Mouse (Mus musculus) hindbrain, embryonic 16.5 days (tissue): Measurements from ENCODE around the gene St7. TPM values are rescaled to one million over a fixed set of nuclear protein-coding genes. Genes with fewer than 3 reads are reported as not detected.

Source experiments
- ATAC-seq: fragments of 200-750 bp; cut with Nextera tagmentation; 2 replicates; pipeline ENCODE4 v1.8.0; 2017; ENCODE audit warnings: moderate TSS enrichment, moderate library complexity
- H3K27ac ChIP-seq: fragments of 300-500 bp; sonication (generic); 2 replicates; pipeline ENCODE4 v1.5.1; 2014; ENCODE audit warnings: low read depth, mild to moderate bottlenecking, control low read depth, low read length, moderate library complexity
- H3K27me3 ChIP-seq: fragments of 300-500 bp; sonication (generic); replicated peaks from 2 replicates; pipeline ENCODE4 v1.6.1; 2014; ENCODE audit warnings: low read length; ENCODE audit not compliant: control insufficient read depth, insufficient read depth
- H3K36me3 ChIP-seq: fragments of 300-500 bp; sonication (generic); 2 replicates; pipeline ENCODE4 v1.6.1; 2014; ENCODE audit warnings: mild to moderate bottlenecking, low read length, moderate library complexity, mixed read lengths; ENCODE audit not compliant: control insufficient read depth, insufficient read depth
- H3K4me1 ChIP-seq: fragments of 300-500 bp; sonication (generic); 2 replicates; pipeline ENCODE4 v1.6.1; 2014; ENCODE audit warnings: low read depth, low read length; ENCODE audit not compliant: control insufficient read depth, insufficient read depth
- H3K4me2 ChIP-seq: fragments of 300-500 bp; sonication (generic); 2 replicates; pipeline ENCODE4 v1.6.1; 2014; ENCODE audit warnings: mild to moderate bottlenecking, low read length, control low read depth, moderate library complexity
- H3K4me3 ChIP-seq: fragments of 300-500 bp; sonication (generic); 2 replicates; pipeline ENCODE4 v1.5.1; 2014; ENCODE audit warnings: mild to moderate bottlenecking, low read length, control low read depth, moderate library complexity
- H3K9ac ChIP-seq: fragments of 300-500 bp; sonication (generic); 2 replicates; pipeline ENCODE4 v1.6.1; 2014; ENCODE audit warnings: low read depth, mild to moderate bottlenecking, control low read depth, low read length, moderate library complexity
- H3K9me3 ChIP-seq: fragments of 300-500 bp; sonication (generic); 2 replicates; pipeline ENCODE4 v1.6.1; 2014; ENCODE audit warnings: mild to moderate bottlenecking, low read length, moderate library complexity; ENCODE audit not compliant: control insufficient read depth
- WGBS: fragments of 180-500 bp; shearing (Covaris S2); extraction: QIAGEN DNeasy Blood & Tissue Kit; methylation state at CpG from one replicate; pipeline ENCODE4 v1.1.7; 2014; 5-methylcytosine and 5-hydroxymethylcytosine counted together
- polyA plus RNA-seq: library from polyadenylated mRNA; unstranded; fragments of >200 nt; fragmentation: Nextera tagmentation; extraction: Ambion mirVana; gene quantifications from 2 replicates; pipeline ENCODE4 v1.2.1, GENCODE M21; 2015

St7 gene
- 50.8 and 56.3 TPM in 2 replicates for polyA plus RNA-seq

DNA sequence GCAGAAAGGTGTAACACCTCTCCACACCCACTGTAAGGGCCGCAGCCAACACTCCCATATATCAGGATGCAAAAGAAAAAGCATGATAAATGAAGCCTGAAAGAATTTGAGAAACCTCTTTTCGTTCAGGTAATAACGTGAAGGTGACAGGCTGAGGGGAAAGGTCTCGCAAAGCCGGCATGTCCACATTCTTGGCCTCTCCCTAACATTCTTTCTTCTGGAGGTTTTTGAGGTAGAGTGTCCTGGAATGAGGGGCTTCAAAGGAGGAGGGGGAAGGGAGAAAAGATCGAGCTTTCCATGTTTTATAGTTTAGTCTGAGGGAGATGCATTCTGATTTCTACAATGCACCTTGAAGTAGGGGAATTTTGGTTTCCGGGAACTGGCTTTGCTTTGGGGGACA is at the start of gene St7:
TSS of gene St7 (plus strand) at position 287 of the 400 bp plus-strand sequence.
- Histone ChIP-seq H3K4me1 (peaks cover 4% of the 10 kb centered on the region; the same call in 1 of the 2 replicates), H3K4me2 (peak within 1 kb of the TSS; percentile 95), H3K36me3 (no peaks in the 10 kb centered on the region), H3K27ac (peak within 1 kb of the TSS; percentile 84), H3K27me3 (no peaks in the 10 kb centered on the region), H3K9me3 (no peaks in the 10 kb centered on the region), H3K4me3 (peak within 1 kb of the TSS; percentile 88), H3K9ac (peak within 1 kb of the TSS; percentile 87)
- WGBS: 83% methylated on average over 7 of the region's 7 CpGs
- ATAC-seq: no peak

DNA sequence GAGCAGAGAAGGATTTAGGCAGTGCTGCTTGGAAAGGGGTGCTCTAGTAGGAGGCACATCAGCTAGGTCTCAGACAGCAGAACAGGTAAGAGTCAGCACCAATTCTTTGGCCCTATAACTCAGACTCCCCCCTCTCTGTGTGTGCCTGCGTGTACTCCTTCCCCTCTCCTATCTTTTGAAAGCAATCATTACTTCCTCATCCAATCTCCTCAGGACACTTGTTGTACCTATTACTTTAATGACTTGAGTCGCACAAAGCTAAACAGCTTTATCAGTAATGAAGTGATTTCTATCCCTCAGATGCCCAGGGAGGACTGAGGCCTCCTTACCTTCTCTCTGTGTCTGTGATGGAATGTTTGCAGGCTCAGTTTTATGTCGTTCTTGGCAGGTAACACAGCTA is 46.6 kb upstream of the St7 start:
- H3K9ac ChIP-seq: no peak overlapping the region
- H3K27me3 ChIP-seq: no peaks in the 10 kb centered on the region
- no peak overlapping the region for H3K4me2 ChIP-seq
- H3K27ac ChIP-seq: no peak overlapping the region
- no peaks in the 10 kb centered on the region for H3K9me3 ChIP-seq
- H3K4me1 ChIP-seq: no peaks in the 10 kb centered on the region; the same call in 1 of the 2 replicates
- H3K36me3 ChIP-seq: peaks cover 7% of the 10 kb centered on the region; the same call in 1 of the 2 replicates
- no peak for ATAC-seq
- H3K4me3 ChIP-seq: no peak overlapping the region
- 71% methylated on average over 3 of the region's 3 CpGs for WGBS

DNA sequence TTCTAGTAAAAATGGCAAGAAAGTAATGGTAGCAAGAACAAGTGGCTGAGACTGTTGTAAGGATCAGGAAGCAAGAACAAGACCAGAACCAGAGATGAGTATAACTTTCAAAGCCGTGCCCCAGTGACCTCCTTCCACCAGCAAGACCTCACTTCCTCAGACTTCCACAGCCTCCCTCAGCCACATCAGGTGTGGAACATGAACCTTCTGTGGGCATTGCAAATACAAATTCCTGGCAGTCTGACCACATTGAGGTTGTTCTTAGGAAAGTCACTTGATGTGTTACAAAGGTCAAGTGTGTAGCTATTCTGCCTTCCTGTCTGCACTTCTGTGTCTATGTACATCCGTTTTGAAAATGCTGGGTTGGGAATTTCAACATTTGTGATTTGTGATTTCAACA is 40.6 kb upstream of the St7 start:
- Histone ChIP-seq H3K27ac (no peak overlapping the region), H3K27me3 (no peaks in the 10 kb centered on the region), H3K9me3 (no peaks in the 10 kb centered on the region), H3K4me3 (no peak overlapping the region), H3K4me1 (no peaks in the 10 kb centered on the region), H3K36me3 (peaks cover 16% of the 10 kb centered on the region), H3K4me2 (no peak overlapping the region), H3K9ac (no peak overlapping the region)
- no peak for ATAC-seq
- 92% methylated on average over 2 of the region's 2 CpGs for WGBS

DNA sequence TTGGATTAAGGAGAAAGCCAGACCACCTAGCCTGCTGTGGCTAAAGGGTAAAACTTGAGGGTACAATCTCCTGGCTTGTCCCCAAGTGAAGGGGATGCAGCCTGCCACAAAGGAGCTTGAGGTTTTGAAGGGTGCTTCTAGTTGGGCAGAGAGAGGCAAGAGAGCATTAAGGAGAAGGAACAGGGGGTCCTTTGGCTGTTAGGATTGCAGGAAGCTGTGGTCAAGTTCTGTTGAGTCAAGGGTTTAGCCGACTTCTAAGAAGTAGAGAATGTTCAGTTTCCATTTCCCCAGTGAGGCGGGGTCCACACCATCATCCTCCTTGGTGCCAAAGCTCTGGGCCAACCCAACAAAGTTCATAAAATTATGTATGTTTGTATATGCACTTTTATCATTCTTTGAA is 37.7 kb upstream of the St7 start:
- Histone ChIP-seq H3K36me3 (peaks cover 18% of the 10 kb centered on the region), H3K27me3 (no peaks in the 10 kb centered on the region), H3K9ac (no peak overlapping the region), H3K4me1 (no peaks in the 10 kb centered on the region), H3K4me3 (no peak overlapping the region), H3K4me2 (no peak overlapping the region), H3K27ac (no peak overlapping the region), H3K9me3 (no peaks in the 10 kb centered on the region)
- WGBS: 92% methylated on average over 2 of the region's 2 CpGs
- ATAC-seq: no peak

DNA sequence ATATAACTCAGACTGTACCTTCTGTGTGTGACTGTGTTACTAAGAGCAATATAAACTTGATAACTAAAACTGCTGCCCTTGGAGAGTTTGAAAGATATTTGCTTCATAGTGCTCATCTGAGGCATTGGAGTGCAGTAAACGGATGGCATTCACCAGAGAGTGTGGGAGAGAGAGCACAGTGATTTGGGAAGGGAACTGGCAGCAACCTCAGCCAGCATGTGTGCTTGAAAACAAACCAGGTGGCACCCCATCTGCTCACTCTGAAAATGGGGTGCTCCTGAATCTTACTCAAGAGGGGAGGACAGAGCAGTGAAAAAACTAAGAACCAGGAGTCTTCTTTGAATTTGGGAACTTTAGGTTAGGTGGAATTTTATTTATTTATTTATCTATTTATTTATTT is 35.4 kb upstream of the St7 start:
- no peak overlapping the region for H3K27ac ChIP-seq
- no peaks in the 10 kb centered on the region for H3K9me3 ChIP-seq
- peaks cover 16% of the 10 kb centered on the region for H3K36me3 ChIP-seq
- H3K27me3 ChIP-seq: no peaks in the 10 kb centered on the region
- no peak for ATAC-seq
- 82% methylated on average over 1 of the region's 1 CpGs for WGBS
- no peaks in the 10 kb centered on the region for H3K4me1 ChIP-seq
- H3K4me2 ChIP-seq: no peak overlapping the region
- H3K4me3 ChIP-seq: no peak overlapping the region
- no peak overlapping the region for H3K9ac ChIP-seq

DNA sequence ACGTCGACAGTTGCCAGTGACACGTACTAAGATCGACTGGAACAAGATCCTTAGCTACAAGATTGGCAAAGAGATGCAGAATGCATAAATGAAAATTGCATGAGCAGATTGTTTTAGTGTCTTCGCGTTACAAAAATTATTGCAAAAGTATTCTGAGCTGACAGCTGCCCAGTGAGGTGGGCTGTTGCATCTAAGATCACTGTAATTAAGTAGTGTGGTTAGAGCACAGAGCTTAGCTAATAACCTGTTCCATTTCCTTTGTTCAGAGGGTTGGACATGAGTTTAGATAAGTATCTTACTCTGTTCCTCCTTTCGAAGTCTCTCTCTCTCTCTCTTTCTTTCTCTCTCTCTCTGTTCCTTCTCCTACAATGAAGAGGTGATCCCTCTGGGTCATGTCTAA is 27.4 kb upstream of the St7 start:
- 97% methylated on average over 7 of the region's 7 CpGs for WGBS
- H3K9me3 ChIP-seq: no peaks in the 10 kb centered on the region
- no peak overlapping the region for H3K27ac ChIP-seq
- H3K9ac ChIP-seq: no peak overlapping the region
- peaks cover 27% of the 10 kb centered on the region for H3K36me3 ChIP-seq
- H3K4me3 ChIP-seq: no peak overlapping the region
- H3K4me2 ChIP-seq: no peak overlapping the region
- no peaks in the 10 kb centered on the region for H3K27me3 ChIP-seq
- no peak for ATAC-seq
- H3K4me1 ChIP-seq: no peaks in the 10 kb centered on the region

DNA sequence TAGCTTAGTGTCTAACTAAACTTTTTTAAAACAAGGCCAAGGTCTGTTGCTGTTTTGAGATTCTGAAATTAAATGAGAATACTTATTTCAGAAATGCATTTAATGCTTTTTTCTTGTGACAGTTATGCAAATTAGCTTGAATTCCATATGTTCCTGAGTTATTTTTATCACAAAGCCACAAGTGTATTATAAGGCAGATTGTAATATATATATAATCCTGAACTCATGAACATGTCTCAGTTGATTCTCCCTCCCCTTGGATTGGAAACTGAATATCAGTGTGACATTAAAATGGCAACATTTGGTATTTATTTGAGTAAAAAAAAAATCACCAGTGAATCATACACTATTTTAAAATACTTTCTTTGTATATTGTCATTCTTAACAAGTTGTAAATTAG is 26.7 kb upstream of the St7 start:
- Histone ChIP-seq H3K4me1 (no peaks in the 10 kb centered on the region), H3K36me3 (peaks cover 23% of the 10 kb centered on the region), H3K4me2 (no peak overlapping the region), H3K4me3 (no peak overlapping the region), H3K9ac (no peak overlapping the region), H3K9me3 (no peaks in the 10 kb centered on the region), H3K27me3 (no peaks in the 10 kb centered on the region), H3K27ac (no peak overlapping the region)
- ATAC-seq: no peak

DNA sequence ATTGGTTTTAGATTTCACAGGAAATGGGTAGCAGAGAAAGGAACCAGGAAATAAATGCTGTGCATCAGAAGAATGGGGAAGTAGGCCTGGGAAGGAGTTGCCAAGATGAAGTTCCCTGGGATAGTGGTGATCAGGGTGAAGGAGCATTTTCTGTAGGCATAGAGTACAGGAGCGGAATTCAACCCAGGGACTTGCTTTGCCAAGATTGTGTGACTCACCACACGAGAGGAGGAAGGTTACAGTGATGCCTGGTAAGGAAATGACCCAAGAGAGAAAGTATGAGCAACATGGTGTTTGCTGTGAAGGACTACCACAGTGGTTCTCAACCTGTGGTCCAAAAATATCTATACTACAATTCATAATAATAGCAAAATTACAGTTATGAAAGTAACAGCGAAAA is 24.9 kb upstream of the St7 start:
- Histone ChIP-seq H3K4me2 (no peak overlapping the region), H3K9me3 (no peaks in the 10 kb centered on the region), H3K36me3 (peaks cover 14% of the 10 kb centered on the region), H3K27me3 (no peaks in the 10 kb centered on the region), H3K4me3 (no peak overlapping the region), H3K4me1 (no peaks in the 10 kb centered on the region), H3K9ac (no peak overlapping the region), H3K27ac (no peak overlapping the region)
- ATAC-seq: no peak
- WGBS: 96% methylated on average over 3 of the region's 3 CpGs

DNA sequence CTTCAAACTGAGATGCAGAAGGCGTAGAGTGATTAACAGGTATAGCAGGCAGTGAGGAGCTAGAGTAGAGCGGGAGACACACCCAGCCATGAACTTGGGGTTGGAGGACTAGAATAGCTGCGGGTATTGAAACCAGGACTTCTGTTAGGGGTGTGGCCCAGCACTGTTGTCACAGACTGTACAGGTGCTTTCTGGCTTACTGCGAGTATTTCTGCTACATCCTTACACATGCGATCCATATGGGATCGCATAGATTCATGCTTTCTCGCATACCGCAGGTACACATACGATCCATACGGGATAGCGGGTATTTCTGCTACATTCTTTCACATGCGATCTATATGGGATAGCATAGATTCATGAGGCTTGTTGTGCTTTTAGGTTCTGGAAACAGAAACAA is 24.4 kb upstream of the St7 start:
- WGBS: 96% methylated on average over 12 of the region's 12 CpGs
- no peaks in the 10 kb centered on the region for H3K27me3 ChIP-seq
- H3K36me3 ChIP-seq: peaks cover 11% of the 10 kb centered on the region
- H3K4me2 ChIP-seq: no peak overlapping the region
- no peak overlapping the region for H3K9ac ChIP-seq
- H3K9me3 ChIP-seq: no peaks in the 10 kb centered on the region
- no peak overlapping the region for H3K4me3 ChIP-seq
- no peaks in the 10 kb centered on the region for H3K4me1 ChIP-seq
- 0 out of 2 replicates have a peak, but pooled peaks have one; percentile 40 for ATAC-seq
- H3K27ac ChIP-seq: no peak overlapping the region

DNA sequence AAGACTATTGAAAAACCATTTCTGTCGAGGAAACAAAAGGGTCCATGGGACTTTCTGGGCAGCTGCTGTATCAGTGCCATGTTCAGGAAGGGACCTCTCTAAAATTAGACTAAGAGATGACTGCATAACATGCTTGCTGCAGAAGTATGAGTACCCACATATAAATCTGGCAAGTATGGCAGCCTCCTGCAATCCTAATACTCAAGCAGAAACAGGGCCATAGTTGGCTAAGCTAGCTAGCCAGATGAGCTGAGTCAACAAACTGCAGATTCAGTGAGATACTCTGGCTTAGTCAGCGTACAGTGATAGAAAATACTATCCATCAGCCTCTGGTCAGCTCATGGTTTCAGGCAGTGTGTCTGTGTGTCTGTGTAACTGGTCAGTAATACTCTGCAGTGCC is 22.9 kb upstream of the St7 start:
- no peak for ATAC-seq
- H3K27ac ChIP-seq: no peak overlapping the region
- no peaks in the 10 kb centered on the region for H3K4me1 ChIP-seq
- WGBS: 84% methylated on average over 2 of the region's 2 CpGs
- no peak overlapping the region for H3K4me3 ChIP-seq
- no peak overlapping the region for H3K9ac ChIP-seq
- no peaks in the 10 kb centered on the region for H3K9me3 ChIP-seq
- H3K36me3 ChIP-seq: peaks cover 9% of the 10 kb centered on the region
- H3K4me2 ChIP-seq: no peak overlapping the region
- H3K27me3 ChIP-seq: no peaks in the 10 kb centered on the region
